Mouse (Mus musculus): ENCODE results near the gene Olfr1428.
"Not testable (repeated sequence)": the region's sequence is repeated elsewhere in the genome, so short reads cannot be mapped to it uniquely, and the experiment has no call there.

The Olfr1428 gene

DNA sequence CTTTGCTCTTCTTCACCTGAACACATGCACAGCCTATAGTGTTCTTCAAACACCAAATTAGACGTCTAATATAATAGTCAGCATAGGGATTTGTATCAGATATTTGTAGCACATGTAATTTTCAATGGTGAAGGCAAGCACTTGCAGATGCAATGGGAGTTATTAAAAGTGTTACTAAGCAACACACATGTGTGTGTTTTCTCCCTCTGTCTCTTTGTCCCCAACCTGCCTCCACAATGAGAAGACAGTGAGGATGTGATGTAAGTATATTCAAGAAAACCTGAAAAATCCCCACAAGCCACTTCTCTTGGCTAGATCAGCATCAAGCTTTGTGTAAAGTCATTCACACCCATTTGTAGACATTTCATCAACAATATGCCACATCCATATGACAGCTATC lies at the start of gene Olfr1428:
Gene Olfr1428, minus strand, starts transcription at position 101 of the 400 bp plus-strand sequence.
- DNase-seq (ENCODE audit: extremely low read depth, low read depth, low spot score), result no peak

DNA sequence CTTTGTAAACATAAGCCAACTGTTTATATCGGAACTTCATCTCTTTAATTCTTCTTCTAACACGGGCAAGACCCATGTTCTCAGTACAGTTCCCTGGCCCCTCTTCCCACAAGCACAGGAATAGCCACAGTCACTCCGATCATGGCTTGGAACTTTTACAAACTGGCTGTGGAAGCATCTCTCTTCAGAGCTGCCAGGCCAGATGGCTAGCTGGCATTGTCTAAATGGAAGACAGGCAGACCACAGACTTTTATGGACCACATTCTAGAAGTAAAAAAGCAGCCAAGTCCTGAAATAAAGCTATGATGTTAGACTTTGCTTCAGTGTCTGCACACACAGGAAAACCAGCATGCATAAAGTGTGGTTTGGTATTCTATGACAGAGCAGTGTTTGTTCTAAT lies 29.8 kb upstream of the Olfr1428 start:
- no peak for DNase-seq (ENCODE audit: extremely low read depth, low read depth, low spot score)

DNA sequence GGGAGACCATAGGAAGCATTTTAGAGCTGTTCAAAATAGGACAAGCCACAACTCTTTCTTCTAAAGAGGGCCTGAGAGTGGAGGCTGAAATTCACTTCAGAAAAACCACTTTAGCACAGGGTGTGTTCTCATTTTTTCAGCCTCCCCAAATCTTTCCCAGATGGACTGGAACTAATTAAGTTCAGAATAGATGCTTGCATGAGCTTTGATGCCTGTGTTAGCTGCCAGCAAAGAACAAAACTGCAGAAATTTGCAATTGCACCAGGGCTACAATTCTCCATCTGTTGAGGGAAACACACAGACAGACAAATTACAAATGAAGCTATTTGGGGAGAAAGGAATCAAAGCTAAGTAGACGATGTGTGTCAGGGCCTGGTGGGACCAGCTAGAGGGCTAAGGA lies 27.7 kb upstream of the Olfr1428 start:
- DNase-seq (ENCODE audit: extremely low read depth, low read depth, low spot score), result no peak

DNA sequence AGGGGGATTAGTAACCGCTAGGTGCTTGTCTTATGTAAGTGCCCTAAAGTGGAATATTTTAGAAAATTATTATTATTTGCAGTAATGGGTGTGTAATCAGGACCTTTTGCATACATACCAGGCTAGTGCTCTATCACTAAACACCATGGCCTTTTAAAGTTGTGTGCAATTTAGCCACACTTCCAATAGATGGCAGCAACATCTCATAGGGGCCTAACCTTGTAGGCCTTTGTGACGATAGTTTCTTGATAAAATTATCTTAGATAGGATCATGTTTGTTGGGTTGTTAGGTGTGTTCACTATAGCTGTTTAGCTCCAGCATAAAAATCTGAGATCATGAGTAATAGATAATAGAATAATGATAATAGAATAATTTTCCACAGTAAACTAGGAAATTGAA lies 18.6 kb upstream of the Olfr1428 start:
- DNase-seq (ENCODE audit: extremely low read depth, low read depth, low spot score), result no peak

DNA sequence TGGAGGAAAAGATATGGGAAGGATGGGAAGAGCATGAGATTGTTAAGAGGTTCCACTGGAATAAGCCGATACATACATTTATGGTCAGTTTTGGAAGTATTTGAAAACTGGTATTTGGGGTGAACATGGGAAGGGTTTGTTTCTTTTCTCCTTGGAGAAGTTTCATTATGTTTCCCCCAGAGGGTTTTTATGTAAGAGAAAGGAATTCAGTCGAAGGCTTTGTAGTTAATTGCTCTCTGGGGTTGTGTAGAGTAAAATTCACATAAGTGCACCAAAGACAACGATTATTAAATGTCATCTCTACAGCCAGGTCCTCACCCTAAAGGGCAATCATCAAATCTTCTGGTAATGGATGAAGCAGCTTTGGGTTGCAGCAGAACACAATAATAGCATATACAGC lies 7.4 kb upstream of the Olfr1428 start, which contains the start of gene Olfr76:
Gene Olfr76, minus strand, starts transcription at position 101 of the 400 bp plus-strand sequence.
- no peak for DNase-seq (ENCODE audit: extremely low read depth, low read depth, low spot score)

DNA sequence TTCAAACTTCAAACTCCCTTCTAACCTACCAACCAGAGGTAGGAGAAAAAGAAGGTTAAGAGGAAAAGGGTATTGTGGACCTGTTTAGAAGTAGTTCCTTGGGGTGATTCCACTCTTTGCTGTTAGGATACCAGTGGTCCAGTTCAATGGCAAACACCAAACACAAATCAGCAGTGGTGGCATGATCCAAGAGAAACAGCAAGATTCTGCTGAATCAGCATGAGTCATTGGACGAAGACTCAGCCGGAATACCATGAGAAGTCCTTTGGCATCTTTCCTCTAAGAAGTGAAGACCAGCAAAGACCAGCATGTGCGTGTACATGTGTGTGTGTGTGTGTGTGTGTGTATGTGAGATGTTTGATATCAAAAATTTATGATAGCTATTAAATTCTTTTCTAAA lies 767 bp upstream of the Olfr1428 start:
- no peak for DNase-seq (ENCODE audit: extremely low read depth, low read depth, low spot score)

DNA sequence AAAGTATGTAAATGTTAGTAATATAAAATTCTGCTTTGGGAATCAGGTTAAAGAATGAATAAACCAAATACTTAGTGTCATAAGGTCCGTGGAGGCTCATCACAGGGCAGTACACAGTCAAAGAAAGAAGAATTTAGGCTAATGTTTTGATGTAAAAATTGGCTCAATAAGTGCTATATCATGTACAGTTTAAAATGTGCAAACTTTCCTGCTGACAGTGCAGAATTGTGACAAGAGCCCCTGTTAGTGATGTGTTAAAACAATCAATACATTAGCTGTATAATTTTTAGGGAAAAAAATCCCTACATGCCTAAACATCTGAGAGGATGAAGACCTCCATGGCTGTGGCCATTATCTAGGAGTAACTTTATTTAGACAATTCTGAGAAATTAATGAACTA lies 1.9 kb downstream of the Olfr1428 start:
- DNase-seq (ENCODE audit: extremely low read depth, low read depth, low spot score), result no peak

DNA sequence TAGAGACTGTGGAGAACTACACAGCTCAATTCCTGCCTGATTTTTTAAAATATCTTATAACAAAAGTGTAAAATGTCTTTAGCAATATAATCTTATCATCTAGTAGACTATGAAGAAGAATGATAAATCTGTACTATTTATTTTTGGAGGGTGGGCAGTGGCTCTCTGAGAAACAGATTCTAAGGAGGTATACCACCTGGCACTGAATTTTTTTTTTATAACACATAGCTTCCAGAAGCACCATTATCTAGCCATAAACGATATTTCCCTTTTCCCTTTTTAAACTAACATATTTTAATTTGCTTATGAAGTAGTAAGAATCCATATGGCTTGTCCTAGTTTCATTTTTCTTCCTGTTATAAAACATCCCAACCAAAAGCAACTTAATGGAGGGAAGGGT lies 11.2 kb downstream of the Olfr1428 start:
- no peak for DNase-seq (ENCODE audit: extremely low read depth, low read depth, low spot score)

DNA sequence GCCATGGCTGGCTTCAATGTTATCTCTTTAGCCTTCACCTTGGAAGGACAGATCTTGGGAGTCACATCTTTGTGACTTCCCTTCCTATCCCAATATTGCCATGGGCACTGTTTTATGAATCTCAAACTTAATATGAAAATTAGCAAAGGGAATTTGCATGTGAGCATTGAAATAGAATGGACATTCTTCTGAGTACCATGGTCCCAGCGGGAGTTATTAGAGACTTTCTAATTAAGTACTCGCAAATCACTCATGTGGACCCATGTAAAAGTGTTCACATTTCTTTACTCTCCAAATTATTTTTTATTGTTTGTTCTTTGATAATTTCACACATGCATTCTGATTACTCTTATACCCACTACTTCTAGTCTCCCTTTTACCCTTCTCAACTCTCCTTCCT lies 12.5 kb downstream of the Olfr1428 start, which contains the start of gene Olfr1427:
Gene Olfr1427, minus strand, starts transcription at position 101 of the 400 bp plus-strand sequence.
- no peak for DNase-seq (ENCODE audit: extremely low read depth, low read depth, low spot score)

DNA sequence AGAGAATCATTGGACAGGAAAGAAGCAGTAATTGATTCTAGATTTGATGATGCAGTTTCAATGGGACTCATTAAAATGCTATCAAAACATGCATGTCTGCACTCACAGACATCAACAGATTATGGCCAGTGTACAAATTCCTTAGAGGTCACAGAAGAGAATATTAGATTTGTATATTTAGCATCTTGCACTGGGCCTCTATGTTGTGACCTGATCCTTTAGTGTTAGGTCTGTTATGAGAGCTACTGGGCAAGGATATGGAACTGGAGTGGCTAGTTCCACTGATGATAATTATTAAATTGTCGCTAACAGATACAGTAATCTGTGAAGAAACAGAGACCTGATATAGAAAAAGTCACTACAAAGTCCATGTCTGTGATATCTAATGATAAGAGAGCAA lies 23.8 kb downstream of the Olfr1428 start, which contains the start of gene Olfr1426:
Gene Olfr1426, minus strand, starts transcription at position 101 of the 400 bp plus-strand sequence.
- DNase-seq (ENCODE audit: extremely low read depth, low read depth, low spot score), result no peak

DNA sequence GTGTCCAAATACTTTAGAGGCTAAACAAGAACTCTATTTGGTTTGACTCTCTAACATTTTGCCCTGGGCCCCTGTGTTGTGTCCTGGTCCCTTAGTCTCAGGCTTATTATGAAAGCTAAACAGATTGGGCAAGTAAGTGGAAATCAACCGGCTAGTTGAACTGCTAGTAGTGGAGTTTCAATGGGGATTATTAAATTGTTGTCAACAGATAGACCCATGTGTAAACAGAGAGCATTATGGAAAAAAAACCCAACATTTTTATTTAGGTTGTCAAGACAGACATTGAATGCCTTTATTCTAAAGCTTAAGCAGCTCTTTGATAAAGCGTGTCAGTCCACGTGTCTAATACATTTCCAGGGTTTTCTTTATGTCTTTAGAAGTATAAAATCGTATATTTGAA lies 38.1 kb downstream of the Olfr1428 start, which contains the start of gene Olfr1425:
Gene Olfr1425, minus strand, starts transcription at position 101 of the 400 bp plus-strand sequence.
- DNase-seq (ENCODE audit: extremely low read depth, low read depth, low spot score), result not testable (repeated sequence)

DNA sequence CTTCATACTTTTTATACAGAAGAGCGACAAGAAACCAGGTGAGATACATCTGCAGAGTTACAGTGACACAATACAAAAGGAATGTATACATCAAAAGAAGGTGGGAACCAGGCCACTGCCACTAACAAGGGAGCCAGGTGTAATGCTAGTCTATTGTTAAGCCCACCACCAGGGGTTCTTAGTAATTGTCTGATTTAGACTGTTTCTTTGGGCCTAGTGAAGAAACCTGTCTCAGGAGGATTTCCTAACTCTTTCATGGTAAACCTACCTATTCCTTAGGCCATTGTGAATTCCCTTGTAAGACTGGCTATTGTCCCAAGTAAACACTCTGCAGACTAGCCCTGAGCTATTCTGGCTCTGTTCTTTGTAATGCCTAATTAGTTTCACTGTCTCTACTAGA lies 46.2 kb downstream of the Olfr1428 start:
- not testable (repeated sequence) for DNase-seq (ENCODE audit: extremely low read depth, low read depth, low spot score)

DNA sequence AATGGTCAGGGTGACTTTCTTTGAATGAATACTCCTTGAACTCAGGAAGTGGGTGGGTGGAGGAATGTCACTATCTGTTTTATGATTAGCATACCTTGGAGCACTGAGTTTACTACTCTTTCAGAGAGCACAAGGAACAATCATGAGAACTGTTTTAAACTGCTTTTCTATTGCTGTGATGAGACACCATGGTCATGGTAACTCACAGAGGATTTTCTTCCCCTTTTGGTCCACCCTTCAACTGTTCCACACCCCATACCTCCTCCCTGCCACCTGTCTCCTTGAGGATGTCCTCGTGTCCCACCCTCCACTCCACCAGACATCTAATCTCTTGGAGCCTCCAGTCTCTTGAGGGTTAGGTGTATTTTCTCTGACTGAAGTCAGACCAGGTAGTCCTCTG lies 47.9 kb downstream of the Olfr1428 start:
- DNase-seq (ENCODE audit: extremely low read depth, low read depth, low spot score), result not testable (repeated sequence)

DNA sequence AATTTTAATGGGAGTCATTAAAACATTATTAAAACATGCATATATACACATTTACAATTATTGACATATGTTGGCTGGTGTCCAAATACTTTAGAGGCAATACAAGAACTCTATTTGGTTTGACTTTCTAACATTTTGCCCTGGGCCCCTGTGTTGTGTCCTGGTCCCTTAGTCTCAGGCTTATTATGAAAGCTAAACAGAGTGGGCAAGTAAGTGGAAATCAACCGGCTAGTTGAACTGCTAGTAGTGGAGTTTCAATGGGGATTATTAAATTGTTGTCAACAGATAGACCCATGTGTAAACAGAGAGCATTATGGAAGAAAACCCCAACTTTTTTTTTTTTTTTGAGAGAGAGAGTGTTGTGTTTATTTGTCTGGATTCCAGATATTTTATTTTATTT lies 53.1 kb downstream of the Olfr1428 start, which contains the start of gene Olfr1424:
Gene Olfr1424, minus strand, starts transcription at position 101 of the 400 bp plus-strand sequence.
- DNase-seq (ENCODE audit: extremely low read depth, low read depth, low spot score), result not testable (repeated sequence)
